Mouse (Mus musculus): ENCODE data around the gene Nfia. TPM values are rescaled to one million over a fixed set of nuclear protein-coding genes. Genes with fewer than 3 reads are reported as not detected.

Gene Nfia
- polyA plus RNA-seq, 1 experiment from 2014 or later = 40.5 TPM

GRCm38 (mm10) chr4:97920287-97921079, 147.9 kb downstream of the Nfia start:
- no peaks in the 10 kb centered on the region for H3K27me3 ChIP-seq
- TF ChIP-seq CTCF (IDR thresholded peaks at IDR 0.05) = no peak
- CTCF ChIA-PET = no interaction called here
- POLR2A ChIA-PET = no interaction called here
- in situ Hi-C loops (cut with MboI; ENCODE audit: low pct_unique_long_range_greater_than_20kb) = no loop called here
- ATAC-seq (no peak), DNase-seq (ENCODE audit: low read depth, low spot score) (no peak)

GRCm38 (mm10) chr4:97921682-97922081, 149.1 kb downstream of the Nfia start:
- CTCF ChIA-PET = no interaction called here
- ATAC-seq = no peak

GRCm38 (mm10) chr4:97923248-97923647, 150.7 kb downstream of the Nfia start:
- ChIA-PET POLR2A (no interaction called here), CTCF (no interaction called here)
- no peaks in the 10 kb centered on the region for H3K27me3 ChIP-seq
- DNase-seq (ENCODE audit: low read depth, low spot score) (no peak), ATAC-seq (no peak)
- in situ Hi-C loops (cut with MboI; ENCODE audit: low pct_unique_long_range_greater_than_20kb) = no loop called here
- TF ChIP-seq CTCF (IDR thresholded peaks at IDR 0.05) = no peak

More at GRCm38 (mm10) chr4:97921682-97922081, 149.1 kb downstream of the Nfia start:
- POLR2A ChIA-PET = no interaction called here
- no peaks in the 10 kb centered on the region for H3K27me3 ChIP-seq
- no peak for TF ChIP-seq CTCF (IDR thresholded peaks at IDR 0.05)
- in situ Hi-C loops (cut with MboI; ENCODE audit: low pct_unique_long_range_greater_than_20kb) = no loop called here
- DNase-seq (ENCODE audit: low read depth, low spot score) = no peak

GRCm38 (mm10) chr4:97923876-97924316, 151.4 kb downstream of the Nfia start:
- no peak for ATAC-seq
- no peak for TF ChIP-seq CTCF (IDR thresholded peaks at IDR 0.05)

GRCm38 (mm10) chr4:97924414-97924813, 151.9 kb downstream of the Nfia start:
- in situ Hi-C loops (cut with MboI; ENCODE audit: low pct_unique_long_range_greater_than_20kb) = no loop called here
- DNase-seq (ENCODE audit: low read depth, low spot score) (no peak), ATAC-seq (no peak)
- H3K27me3 ChIP-seq = no peaks in the 10 kb centered on the region
- CTCF ChIA-PET = interaction anchor here (1.0 kb wide), 1 partner anchor 16 kb away, joined by 5 read pairs; no protein-coding TSS in a partner anchor
- TF ChIP-seq CTCF (IDR thresholded peaks at IDR 0.05) = no peak
- POLR2A ChIA-PET = interaction anchor here (0.6 kb wide), 1 partner anchor 615 kb away, joined by 4 read pairs; no protein-coding TSS in a partner anchor

More at GRCm38 (mm10) chr4:97923876-97924316, 151.4 kb downstream of the Nfia start:
- CTCF ChIA-PET = no interaction called here
- H3K27me3 ChIP-seq = no peaks in the 10 kb centered on the region
- in situ Hi-C loops (cut with MboI; ENCODE audit: low pct_unique_long_range_greater_than_20kb) = no loop called here
- DNase-seq (ENCODE audit: low read depth, low spot score) = no peak
- POLR2A ChIA-PET = interaction anchor here (0.6 kb wide), 1 partner anchor 615 kb away, joined by 4 read pairs; no protein-coding TSS in a partner anchor

- in situ Hi-C loops (cut with MboI; ENCODE audit: low pct_unique_long_range_greater_than_20kb) = no loop called here
- CTCF ChIA-PET = interaction anchor here (1.0 kb wide), 1 partner anchor 16 kb away, joined by 5 read pairs; no protein-coding TSS in a partner anchor
- no peak for TF ChIP-seq CTCF (IDR thresholded peaks at IDR 0.05)
- ATAC-seq (no peak), DNase-seq (ENCODE audit: low read depth, low spot score) (no peak)
- POLR2A ChIA-PET = no interaction called here
- no peaks in the 10 kb centered on the region for H3K27me3 ChIP-seq
These were observed 152.3 kb downstream of the Nfia start for GRCm38 (mm10) chr4:97924855-97925254.

- CTCF ChIA-PET = no interaction called here
- H3K27me3 ChIP-seq = no peaks in the 10 kb centered on the region
- ATAC-seq (no peak), DNase-seq (ENCODE audit: low read depth, low spot score) (no peak)
- TF ChIP-seq CTCF (IDR thresholded peaks at IDR 0.05) = no peak
- POLR2A ChIA-PET = no interaction called here
- in situ Hi-C loops (cut with MboI; ENCODE audit: low pct_unique_long_range_greater_than_20kb) = no loop called here
These were observed 153.1 kb downstream of the Nfia start for GRCm38 (mm10) chr4:97925644-97926043.

- ATAC-seq = peak; percentile 65
- no peaks in the 10 kb centered on the region for H3K27me3 ChIP-seq
- TF ChIP-seq CTCF (IDR thresholded peaks at IDR 0.05) = no peak
- ChIA-PET CTCF (no interaction called here), POLR2A (no interaction called here)
- in situ Hi-C loops (cut with MboI; ENCODE audit: low pct_unique_long_range_greater_than_20kb) = no loop called here
- DNase-seq (ENCODE audit: low read depth, low spot score) = peak; percentile 64
These were observed 154.2 kb downstream of the Nfia start for GRCm38 (mm10) chr4:97926607-97927308.

- no peak for TF ChIP-seq CTCF (IDR thresholded peaks at IDR 0.05)
- in situ Hi-C loops (cut with MboI; ENCODE audit: low pct_unique_long_range_greater_than_20kb) = no loop called here
- no peaks in the 10 kb centered on the region for H3K27me3 ChIP-seq
- no peak for DNase-seq (ENCODE audit: low read depth, low spot score)
- ATAC-seq = no peak
- ChIA-PET CTCF (no interaction called here), POLR2A (no interaction called here)
These were observed 154.7 kb downstream of the Nfia start for GRCm38 (mm10) chr4:97927309-97927656.

GRCm38 (mm10) chr4:97936371-97936770, 163.8 kb downstream of the Nfia start:
- no peak for ATAC-seq
- in situ Hi-C loops (cut with MboI; ENCODE audit: low pct_unique_long_range_greater_than_20kb) = no loop called here
- CTCF ChIA-PET = interaction anchor here (0.9 to 1.2 kb wide), 2 partner anchors 23 to 30 kb away, joined by 3 read pairs; no protein-coding TSS in a partner anchor
- TF ChIP-seq CTCF (IDR thresholded peaks at IDR 0.05) = no peak
- DNase-seq (ENCODE audit: low read depth, low spot score) = no peak
- POLR2A ChIA-PET = interaction anchor here (0.7 to 1.0 kb wide), 2 partner anchors 44 to 160 kb away, joined by 3 read pairs; no protein-coding TSS in a partner anchor
- no peaks in the 10 kb centered on the region for H3K27me3 ChIP-seq

GRCm38 (mm10) chr4:97936912-97937311, 164.4 kb downstream of the Nfia start:
- POLR2A ChIA-PET = interaction anchor here (0.7 kb wide), 1 partner anchor 161 kb away, joined by 3 read pairs; no protein-coding TSS in a partner anchor
- CTCF ChIA-PET = no interaction called here
- ATAC-seq (no peak), DNase-seq (ENCODE audit: low read depth, low spot score) (no peak)
- TF ChIP-seq CTCF (IDR thresholded peaks at IDR 0.05) = no peak
- no peaks in the 10 kb centered on the region for H3K27me3 ChIP-seq
- in situ Hi-C loops (cut with MboI; ENCODE audit: low pct_unique_long_range_greater_than_20kb) = no loop called here
